ENCODE assay signal across 21 mouse cellular contexts in genomic region chr5:140622978-140623670, GRCm38 (mm10). TPM values are rescaled to one million over a fixed set of nuclear protein-coding genes. Genes with fewer than 3 reads are reported as not detected.
DNase-seq lines count a peak whose midpoint lies in the region; TF ChIP-seq lines count a peak whose summit lies in the region.
"Had no signal": no experiment of that assay in that cellular context is flagged by ENCODE, and none has a peak within 500 bp of the region (broad histone marks: within the 10 kb centered on the region; RNA-seq: fewer than 3 reads in every experiment).

No protein-coding gene starts in this region.

- no peaks in the 10 kb centered on the region for H3K27me3 ChIP-seq in cerebellum, adult 2 months (ENCODE audit: control insufficient read depth, insufficient read depth, low read length)
- H3K27me3 ChIP-seq: embryonic facial prominence, embryonic 12.5 days; hindbrain, embryonic 15.5 days had no signal

- H3K4me1 ChIP-seq in cerebellum, adult 2 months (ENCODE audit: control insufficient read depth, insufficient read depth, low read length) = no peaks in the 10 kb centered on the region
- H3K4me1 ChIP-seq: heart, embryonic 10.5 days had no signal

- H3K4me3 ChIP-seq in cerebellum, adult 2 months (replicated peaks; ENCODE audit: insufficient read depth, low read depth, low read length) = no peak overlapping the region
- H3K4me3 ChIP-seq: embryonic facial prominence, embryonic 12.5 days; gastrocnemius, adult 2 months; heart, embryonic 10.5 days; hindbrain, embryonic 15.5 days had no signal

- intact Hi-C loops in heart, postnatal 10 days (cut with DNase I) = loop anchor here (10.0 kb wide), 1 partner anchor 198 kb away; no protein-coding TSS in a partner anchor

- no peak overlapping the region for H3K27ac ChIP-seq in cerebellum, adult 2 months (ENCODE audit: insufficient read depth, low read length)
- H3K27ac ChIP-seq: embryonic facial prominence, embryonic 12.5 days; gastrocnemius, adult 2 months; heart, embryonic 10.5 days; hindbrain, embryonic 15.5 days had no signal

- no peak for TF ChIP-seq POLR2A in cerebellum, adult 2 months (IDR thresholded peaks at IDR 0.05; ENCODE audit: borderline replicate concordance, insufficient read depth, low read length)

- DNase-seq in heart, adult 11 months = peak; percentile 91
- no peak for DNase-seq in heart, postnatal 10 days
- DNase-seq in thymus, postnatal 14 days = peak; percentile 7
- DNase-seq in thymus, postnatal 0 days (ENCODE audit: low spot score) = no peak
- peak; percentile 30 to 46 for DNase-seq in natural killer cell, adult 2 months (ENCODE audit: low spot score in 2 of 2)
- DNase-seq in cerebellum, adult 2 months = no peak
- DNase-seq: adrenal gland, postnatal 10 days; cerebellum, adult 11 months; cerebellum, adult 9-10 months; gastrocnemius, adult 2 months; gastrocnemius, postnatal 25 days; heart, adult 18-20 months; heart, postnatal 14 days; kidney, adult 11 months had no signal

- WGBS in cerebellum, adult 2 months = 76% methylated on average over 23 of the region's 23 CpGs

- no peak for TF ChIP-seq CTCF in cerebellum, adult 2 months (IDR thresholded peaks at IDR 0.05; ENCODE audit: borderline replicate concordance, insufficient read depth, low read depth, low read length)

RNA-seq across cellular contexts. Expression of gene Lfng, which starts 16.0 kb away (rescaled TPM):
- total RNA-seq in heart, postnatal 10 days (2021) = 10 to 100 TPM; 14.1 to 15.7 TPM
- 13.2 and 13.3 TPM in 2 replicates for polyA plus RNA-seq in thymus, postnatal 0 days (2015; fragmentation: Nextera tagmentation; extraction: Ambion mirVana)
- 48.7 and 53.4 TPM in 2 replicates for polyA plus RNA-seq in cerebellum, adult 2 months (2012; rRNA removed)

RNA-seq across cellular contexts. Expression of gene Ttyh3, which starts 25.7 kb away (rescaled TPM):
- 10 to 100 TPM; 58.4 to 61.4 TPM for total RNA-seq in heart, postnatal 10 days (2021)
- 10.4 and 12.3 TPM in 2 replicates for polyA plus RNA-seq in thymus, postnatal 0 days (2015; fragmentation: Nextera tagmentation; extraction: Ambion mirVana)
- 86.0 and 96.1 TPM in 2 replicates for polyA plus RNA-seq in cerebellum, adult 2 months (2012; rRNA removed)

RNA-seq across cellular contexts. Expression of gene Grifin, which starts 58.3 kb away (rescaled TPM):
- total RNA-seq in heart, postnatal 10 days (2021) = not detected
- 13.1 and 21.2 TPM in 2 replicates for polyA plus RNA-seq in thymus, postnatal 0 days (2015; fragmentation: Nextera tagmentation; extraction: Ambion mirVana)
- polyA plus RNA-seq in cerebellum, adult 2 months (2012; rRNA removed) = 0.82 and 1.4 TPM in 2 replicates
- total RNA-seq: adrenal gland, postnatal 10 days; adrenal gland, postnatal 4 days; gastrocnemius, adult 2 months; gastrocnemius, postnatal 25 days; heart, adult 18-20 months; heart, postnatal 14 days; hematopoietic stem cell, adult 5-6 weeks had no signal
- polyA plus RNA-seq: forebrain, embryonic 16.5 days; heart, embryonic 10.5 days; heart, embryonic 14.5 days; hindbrain, embryonic 15.5 days had no signal

Comparison
In these comparisons a context has a peak if more than half of its experiments do, and no peak if none do; other contexts are left out.
1. DNase-seq: peak in heart, adult 11 months (single experiment), thymus, postnatal 14 days (single experiment) and natural killer cell, adult 2 months (2 of 2); none in heart, postnatal 10 days (0 of 2), thymus, postnatal 0 days (single experiment) and cerebellum, adult 2 months (0 of 2).